Mouse (Mus musculus): ENCODE measurements around the gene Ptms.

The Ptms gene

DNA sequence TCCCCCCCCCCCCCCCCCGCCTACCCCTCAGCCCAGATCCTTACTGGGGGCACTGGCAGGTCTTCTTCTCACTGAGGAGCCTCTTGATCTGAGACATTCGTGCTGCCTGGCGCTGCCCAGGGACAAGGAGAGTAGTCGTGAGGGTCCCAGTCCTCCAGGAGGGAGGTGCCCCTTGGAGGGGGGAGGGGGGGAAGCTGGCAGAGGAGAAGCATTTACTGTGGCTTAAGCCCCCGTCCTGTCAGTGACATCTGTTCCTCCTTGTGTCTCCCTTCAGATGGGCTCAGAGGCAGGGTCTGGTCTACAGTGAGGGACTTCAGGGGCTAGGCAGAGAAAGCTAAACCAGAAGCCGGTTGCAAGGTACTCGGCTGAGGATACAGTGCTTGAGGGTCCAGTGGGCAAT, 53.3 kb downstream of the Ptms start:
- Histone ChIP-seq H3K4me1 (replicated peaks; ENCODE audit: low read depth, low read length) (peaks cover 34% of the 10 kb centered on the region), H3K9me3 (ENCODE audit: low read length) (no peaks in the 10 kb centered on the region), H3K4me3 (replicated peaks; ENCODE audit: low read length) (no peak overlapping the region), H3K27me3 (ENCODE audit: insufficient read depth, low read length) (peaks cover 70% of the 10 kb centered on the region), H3K36me3 (ENCODE audit: insufficient read depth, low read length) (no peaks in the 10 kb centered on the region)
- no peak for TF ChIP-seq POU5F1 (IDR thresholded peaks at IDR 0.05; ENCODE audit: borderline replicate concordance, low read length)
- no peak for TF ChIP-seq CTCF (conservative IDR thresholded peaks at IDR 0.05; ENCODE audit: low read length)
- TF ChIP-seq NANOG (IDR thresholded peaks at IDR 0.05; ENCODE audit: borderline replicate concordance, low read length) = no peak

DNA sequence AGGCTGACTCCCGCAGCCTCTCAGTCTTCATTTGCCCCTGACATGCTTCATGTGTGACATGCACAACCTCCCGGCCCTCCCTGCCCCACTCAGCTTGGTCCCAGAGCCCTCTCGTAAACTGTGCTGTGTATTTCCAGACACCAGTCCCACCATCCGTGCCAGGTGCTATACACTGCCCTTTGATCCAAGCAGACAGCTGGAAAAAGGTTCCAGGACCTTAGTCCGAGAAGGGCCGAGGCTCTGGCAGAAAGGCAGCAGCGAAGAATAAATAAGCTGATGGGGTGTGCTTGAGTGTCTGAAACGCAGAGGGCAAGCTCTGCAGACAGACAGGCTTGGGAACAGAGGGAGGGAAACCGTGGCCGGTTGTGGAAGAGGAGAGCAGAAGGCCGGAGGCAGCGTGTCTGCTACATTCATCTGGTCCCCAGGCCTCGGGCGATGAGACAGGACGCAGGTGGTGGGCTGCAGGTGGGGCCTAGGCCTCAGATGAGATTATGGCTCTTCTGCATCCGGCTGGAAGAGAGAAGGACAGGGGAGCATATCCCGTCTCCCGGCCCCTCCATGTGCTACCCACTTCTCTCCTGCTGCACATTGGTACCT, 54.0 kb downstream of the Ptms start:
- Histone ChIP-seq H3K36me3 (ENCODE audit: insufficient read depth, low read length) (no peaks in the 10 kb centered on the region), H3K9me3 (ENCODE audit: low read length) (no peaks in the 10 kb centered on the region), H3K4me3 (replicated peaks; ENCODE audit: low read length) (no peak overlapping the region), H3K4me1 (replicated peaks; ENCODE audit: low read depth, low read length) (peaks cover 41% of the 10 kb centered on the region), H3K27me3 (ENCODE audit: insufficient read depth, low read length) (peaks cover 76% of the 10 kb centered on the region)
- no peak for TF ChIP-seq CTCF (conservative IDR thresholded peaks at IDR 0.05; ENCODE audit: low read length)
- no peak for TF ChIP-seq POU5F1 (IDR thresholded peaks at IDR 0.05; ENCODE audit: borderline replicate concordance, low read length)
- no peak for TF ChIP-seq NANOG (IDR thresholded peaks at IDR 0.05; ENCODE audit: borderline replicate concordance, low read length)

All from E14TG2a.4 (cell line).